Mouse (Mus musculus) bone marrow, adult 2 months (tissue): Measurements from ENCODE around the gene Acod1. TPM values are rescaled to one million over a fixed set of nuclear protein-coding genes. Genes with fewer than 3 reads are reported as not detected.

Experiments
- H3K27ac ChIP-seq: fragments of 200-500 bp; 2 replicates; pipeline ENCODE4 v1.5.1; 2012; ENCODE audit warnings: low read depth, mild to moderate bottlenecking, control low read depth, inconsistent platforms, low read length; ENCODE audit not compliant: control insufficient read depth, poor library complexity, insufficient read depth
- H3K4me1 ChIP-seq: fragments of 200-500 bp; 2 replicates; pipeline ENCODE4 v1.6.1; 2011; ENCODE audit warnings: low read length; ENCODE audit not compliant: control insufficient read depth, insufficient read depth
- H3K4me3 ChIP-seq: fragments of 200-500 bp; replicated peaks from 2 replicates; pipeline ENCODE3; 2011; ENCODE audit warnings: mild to moderate bottlenecking, low read depth, low read length, control low read depth; ENCODE audit not compliant: control insufficient read depth
- CTCF ChIP-seq: fragments of 200-500 bp; IDR thresholded peaks from 2 replicates; pipeline ENCODE4 v1.5.1; 2011; ENCODE audit warnings: low read length, control low read depth; ENCODE audit not compliant: control insufficient read depth, insufficient read depth
- POLR2A ChIP-seq: fragments of 200-500 bp; IDR thresholded peaks from 2 replicates; pipeline ENCODE4 v1.6.1; 2011; ENCODE audit warnings: low read depth, mild to moderate bottlenecking, control low read depth, low read length, borderline replicate concordance; ENCODE audit not compliant: control insufficient read depth
- WGBS: fragments of 180-500 bp; shearing (Covaris S2); methylation state at CpG from one replicate; pipeline ENCODE4 v1.1.7; 2018; 5-methylcytosine and 5-hydroxymethylcytosine counted together
- polyA plus RNA-seq: library from polyadenylated mRNA; stranded (reverse); fragments of >200 nt; gene quantifications from 2 replicates; pipeline ENCODE4 v1.2.4, GENCODE M21; 2011; ENCODE audit warnings: low replicate concordance; ENCODE audit not compliant: missing spikeins, insufficient read depth, insufficient read length

Acod1 gene
- polyA plus RNA-seq, 1 experiment: not detected

DNA sequence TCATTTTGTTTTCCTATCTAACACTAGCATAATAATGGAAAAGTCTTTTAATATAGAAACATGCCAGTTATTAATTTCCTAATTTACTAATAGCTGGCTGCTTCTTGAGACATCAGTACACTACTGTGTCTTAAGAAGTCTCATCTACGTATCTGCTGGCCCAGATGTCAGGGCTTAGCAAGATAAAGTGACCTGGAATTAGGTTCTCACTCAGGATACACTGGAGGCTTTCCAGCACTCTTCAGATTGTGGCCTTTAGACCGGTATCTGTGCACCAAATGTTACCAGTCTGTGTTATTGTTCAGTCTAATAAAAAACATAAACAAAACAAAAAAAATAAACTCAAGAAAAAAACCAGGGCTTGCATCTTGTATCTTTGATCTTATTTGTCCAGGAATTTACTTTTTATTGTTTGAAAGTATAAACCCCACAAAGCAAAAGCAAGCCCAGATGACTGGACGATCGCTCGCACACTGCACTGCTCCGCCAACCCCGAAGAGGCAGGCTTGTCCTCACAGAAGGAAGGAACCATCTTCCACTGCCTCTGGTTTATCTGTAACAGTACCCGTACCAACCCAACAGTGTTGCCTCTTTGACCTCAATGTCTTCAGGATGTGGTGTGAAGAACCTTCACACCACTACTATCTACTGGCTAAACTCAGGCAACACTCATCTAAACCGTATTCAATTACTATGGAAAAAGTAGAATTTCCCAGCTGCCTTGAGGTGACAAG is 30.7 kb downstream of the Acod1 start:
- TF ChIP-seq CTCF (no peak), POLR2A (no peak)
- H3K4me3 ChIP-seq: no peak overlapping the region
- WGBS: 85% methylated on average over 9 of the region's 9 CpGs
- H3K27ac ChIP-seq: no peak overlapping the region
- peaks cover 1% of the 10 kb centered on the region; the same call in 1 of the 2 replicates for H3K4me1 ChIP-seq

DNA sequence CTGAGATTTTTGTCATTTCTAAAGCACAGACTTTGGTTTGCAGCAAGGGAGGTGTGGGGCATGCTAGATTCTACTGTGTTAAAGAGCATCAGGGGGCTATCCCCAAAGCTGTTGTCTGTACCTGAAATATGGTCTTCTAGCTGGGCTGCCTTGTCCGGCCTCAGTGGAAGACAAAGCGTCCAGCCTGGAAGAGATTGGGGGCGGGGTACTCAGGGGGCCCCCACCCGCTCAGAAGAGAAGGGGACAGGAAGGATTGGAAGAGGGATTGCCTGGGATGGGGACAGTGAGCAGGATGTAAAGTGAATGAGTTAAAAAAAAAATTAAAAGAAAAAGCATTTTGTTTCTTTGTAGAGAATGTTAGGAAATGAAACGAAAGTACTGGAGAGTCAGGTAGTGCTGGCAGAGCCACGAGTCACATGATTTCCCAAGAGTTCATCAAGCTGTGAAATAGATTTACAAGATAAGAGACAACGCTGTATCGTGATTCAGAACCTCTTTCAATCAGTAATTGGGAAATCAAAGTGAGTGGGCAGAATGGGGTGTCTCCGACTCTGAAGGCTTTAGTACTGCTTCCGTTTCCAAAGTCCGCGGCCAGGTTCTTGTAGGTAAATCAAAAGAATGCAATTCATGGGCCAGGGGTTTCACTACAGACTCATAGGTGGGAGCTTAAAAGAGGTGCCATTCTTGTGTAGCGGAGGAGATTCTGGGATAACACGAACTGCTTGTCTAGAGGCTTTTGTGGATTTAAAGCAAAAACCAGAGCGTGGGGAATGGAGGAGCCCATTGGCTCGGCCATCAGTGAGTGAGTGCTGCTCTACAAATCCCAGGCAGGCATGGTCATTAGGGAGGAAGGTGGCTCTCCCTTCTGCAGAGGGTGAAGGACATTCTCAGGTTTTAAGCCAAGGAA is 31.5 kb downstream of the Acod1 start:
- Histone ChIP-seq H3K27ac (no peak overlapping the region), H3K4me3 (no peak overlapping the region), H3K4me1 (peaks cover 1% of the 10 kb centered on the region; the same call in 1 of the 2 replicates)
- no peak for TF ChIP-seq POLR2A
- no peak for TF ChIP-seq CTCF
- 74% methylated on average over 16 of the region's 16 CpGs for WGBS

DNA sequence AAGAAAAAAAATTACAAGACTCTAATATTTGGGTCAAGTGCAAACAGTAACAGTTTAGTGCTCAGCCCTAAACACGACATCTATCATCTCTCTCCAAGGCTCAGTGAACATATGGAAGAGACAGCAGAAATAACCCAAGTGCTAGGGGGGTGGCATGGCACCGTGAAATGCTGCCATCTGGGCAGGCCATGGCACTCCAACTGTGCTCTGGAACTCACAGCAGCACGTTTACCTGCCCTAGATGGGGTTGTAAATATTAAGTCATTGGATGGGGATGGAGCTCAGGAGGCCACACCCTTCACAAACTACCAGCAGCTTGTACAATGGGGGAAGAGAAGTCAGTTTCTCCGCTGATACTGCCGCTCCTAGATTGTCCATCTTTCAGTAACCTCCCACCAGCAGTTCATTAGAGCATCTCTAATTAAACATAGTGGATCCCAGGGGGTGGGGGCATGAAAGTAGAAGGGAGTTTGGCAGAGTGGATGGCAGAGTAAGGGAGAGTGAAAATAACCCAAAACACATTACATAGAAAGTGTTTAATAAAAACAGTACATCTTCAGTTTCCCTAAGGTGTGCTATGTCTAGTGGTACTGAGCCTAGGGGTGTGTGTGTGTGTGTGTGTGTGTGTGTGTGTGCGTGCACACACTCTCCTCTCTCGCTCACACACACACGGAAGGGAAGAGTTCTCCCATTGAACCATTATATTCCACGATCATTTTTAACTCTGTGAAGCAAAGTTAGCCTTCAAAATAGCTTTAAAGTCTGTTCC is 32.6 kb downstream of the Acod1 start:
- 87% methylated on average over 9 of the region's 9 CpGs for WGBS
- no peak overlapping the region for H3K4me3 ChIP-seq
- TF ChIP-seq POLR2A: no peak
- no peak for TF ChIP-seq CTCF
- H3K4me1 ChIP-seq: peaks cover 1% of the 10 kb centered on the region; the same call in 1 of the 2 replicates
- H3K27ac ChIP-seq: no peak overlapping the region

DNA sequence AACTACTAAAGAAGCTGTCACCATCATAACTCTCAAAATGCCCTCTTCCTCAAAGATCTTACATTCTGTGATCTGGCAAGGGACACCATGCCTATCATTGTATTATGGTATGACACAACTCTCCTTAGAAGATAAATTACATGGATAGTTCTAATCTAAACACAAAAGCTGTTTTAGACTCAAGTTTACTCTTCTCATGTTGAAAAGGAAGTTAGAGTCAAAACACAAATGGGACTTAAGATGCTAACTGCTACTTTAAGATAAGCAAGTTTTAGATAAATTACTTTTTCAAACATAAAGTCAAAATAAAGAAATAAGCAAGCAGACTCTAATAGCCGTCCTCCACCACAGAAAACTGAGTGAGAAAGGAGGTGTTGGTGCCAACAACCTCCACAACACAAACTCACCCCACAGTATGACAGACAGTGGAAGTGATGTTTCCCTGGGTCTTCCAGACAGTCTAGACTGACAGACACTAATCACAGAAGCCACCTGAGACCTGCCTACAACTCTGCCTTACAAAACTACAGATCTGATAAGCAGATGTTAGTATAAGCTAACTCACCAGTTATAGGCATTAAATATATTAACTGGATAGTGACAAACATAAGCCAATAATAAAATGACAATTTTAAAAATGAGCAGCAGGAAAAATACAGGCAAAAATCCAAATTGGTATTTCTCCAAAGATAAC is 39.2 kb downstream of the Acod1 start:
- 51% methylated on average over 1 of the region's 1 CpGs for WGBS
- H3K4me3 ChIP-seq: no peak overlapping the region
- peaks cover 2% of the 10 kb centered on the region; the same call in 1 of the 2 replicates for H3K4me1 ChIP-seq
- no peak overlapping the region for H3K27ac ChIP-seq
- TF ChIP-seq POLR2A (no peak), CTCF (no peak)

DNA sequence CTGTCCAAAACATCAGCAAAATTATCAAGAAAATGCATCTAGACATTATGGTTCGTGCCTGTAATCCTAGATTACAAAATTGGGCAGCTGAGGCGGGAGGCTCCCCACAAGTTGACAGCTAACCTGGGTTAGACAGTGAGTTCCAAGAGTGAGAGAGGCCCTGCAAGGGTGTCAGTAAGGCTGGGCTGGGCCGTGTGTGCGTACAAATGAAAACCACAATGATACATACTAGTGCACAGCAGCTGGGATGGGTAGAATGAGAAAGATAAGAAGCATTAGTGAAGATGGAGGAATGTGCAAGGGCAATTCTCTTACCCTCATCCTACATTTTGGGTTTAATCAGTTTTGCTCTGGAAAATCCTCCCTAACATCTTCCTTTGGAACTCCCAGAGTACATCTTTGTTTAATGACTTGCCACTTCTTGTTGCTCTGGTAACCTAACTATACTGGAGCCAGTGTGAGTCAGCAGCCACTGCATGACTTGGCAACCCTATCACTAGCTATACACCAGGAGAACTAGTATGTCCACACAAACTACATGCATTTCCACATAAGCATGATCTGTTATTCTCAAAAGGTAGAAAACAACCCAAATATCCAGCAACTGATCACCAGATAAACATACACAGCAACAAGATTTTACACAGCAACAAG is 40.0 kb downstream of the Acod1 start:
- peak overlapping the region; percentile 65; the same call in 1 of the 2 replicates for H3K27ac ChIP-seq
- H3K4me3 ChIP-seq: no peak overlapping the region
- 60% methylated on average over 4 of the region's 4 CpGs for WGBS
- TF ChIP-seq POLR2A: no peak
- TF ChIP-seq CTCF: no peak
- H3K4me1 ChIP-seq: peaks cover 2% of the 10 kb centered on the region; the same call in 1 of the 2 replicates

DNA sequence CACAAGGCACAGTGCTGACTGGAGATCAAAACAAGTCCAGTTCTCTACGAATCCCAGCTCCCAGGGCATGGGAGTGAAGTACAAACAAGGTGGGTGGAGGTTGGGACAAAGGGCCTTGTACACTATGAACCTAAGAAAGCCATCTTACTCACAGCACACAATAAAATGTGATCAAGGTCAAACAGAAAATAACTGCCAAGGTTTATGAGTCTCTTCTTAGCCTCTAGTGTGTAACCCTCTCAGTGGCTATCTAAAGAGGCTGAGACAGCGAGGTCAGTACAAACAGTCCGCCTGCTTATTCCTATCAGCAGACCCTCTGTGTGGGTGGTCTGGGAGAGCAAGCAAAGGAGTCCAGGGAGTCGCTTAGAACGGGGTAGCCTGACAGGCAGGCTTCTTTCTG is 41.1 kb downstream of the Acod1 start:
- Histone ChIP-seq H3K4me3 (no peak overlapping the region), H3K4me1 (peaks cover 2% of the 10 kb centered on the region; the same call in 1 of the 2 replicates), H3K27ac (no peak overlapping the region)
- WGBS: 90% methylated on average over 5 of the region's 5 CpGs
- TF ChIP-seq POLR2A: no peak
- no peak for TF ChIP-seq CTCF

DNA sequence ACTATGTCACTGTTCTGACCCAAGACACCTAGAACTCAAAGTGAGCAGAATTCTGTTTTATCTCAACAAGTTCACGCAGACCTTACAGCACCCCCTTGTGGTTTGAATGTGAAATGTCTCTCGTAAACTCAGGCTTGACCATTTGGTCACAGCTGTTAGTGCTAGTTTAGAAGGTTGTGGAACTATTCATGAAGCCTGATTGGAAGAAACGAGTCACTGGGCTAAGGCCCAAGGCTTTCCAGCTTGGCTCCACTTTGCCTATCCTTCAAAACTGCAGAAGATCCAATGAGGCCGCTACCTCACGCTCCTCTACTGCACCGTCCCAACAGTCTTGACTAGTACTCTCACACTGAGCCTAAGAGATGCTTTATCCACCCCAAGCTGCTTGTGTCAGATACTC is 41.8 kb downstream of the Acod1 start:
- Histone ChIP-seq H3K4me1 (peaks cover 2% of the 10 kb centered on the region; the same call in 1 of the 2 replicates), H3K27ac (no peak overlapping the region), H3K4me3 (no peak overlapping the region)
- 67% methylated on average over 6 of the region's 6 CpGs for WGBS
- TF ChIP-seq CTCF: 0 out of 2 replicates have a peak, but pooled peaks have one; percentile 13
- no peak for TF ChIP-seq POLR2A

DNA sequence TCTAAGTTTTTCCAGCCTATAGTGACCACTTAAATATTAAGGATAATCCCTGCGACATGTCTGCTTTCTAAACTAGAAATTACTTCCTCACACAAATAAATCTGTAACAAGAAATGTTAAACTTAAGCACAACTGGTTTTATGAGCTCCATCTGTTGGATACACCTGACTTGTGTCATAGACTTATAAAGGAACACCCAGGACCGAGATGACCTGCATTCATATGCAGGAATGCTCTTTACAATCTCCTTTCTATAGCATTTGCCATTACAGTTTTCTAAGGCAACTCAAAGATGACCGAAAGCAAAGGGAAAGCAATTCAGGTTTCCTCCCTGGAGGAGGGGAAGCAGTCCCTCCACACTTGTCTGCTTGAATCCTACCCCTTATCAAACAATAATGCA is 46.5 kb downstream of the Acod1 start:
- Histone ChIP-seq H3K4me3 (no peak overlapping the region), H3K4me1 (no peaks in the 10 kb centered on the region; the same call in 1 of the 2 replicates), H3K27ac (no peak overlapping the region)
- WGBS: 89% methylated on average over 3 of the region's 3 CpGs
- no peak for TF ChIP-seq POLR2A
- no peak for TF ChIP-seq CTCF
